ENCODE assay signal across 9 mouse cellular contexts in genomic region chr11:95006038-95006437, GRCm38 (mm10). TPM values are rescaled to one million over a fixed set of nuclear protein-coding genes. Genes with fewer than 3 reads are reported as not detected.
DNase-seq lines count a peak whose midpoint lies in the region; ATAC-seq and TF ChIP-seq lines count a peak whose summit lies in the region.
"Had no signal": no experiment of that assay in that cellular context is flagged by ENCODE, and none has a peak within 500 bp of the region (broad histone marks: within the 10 kb centered on the region; RNA-seq: fewer than 3 reads in every experiment).

No protein-coding gene starts in this region.

- TF ChIP-seq CTCF in stomach, postnatal 0 days (IDR thresholded peaks at IDR 0.05; ENCODE audit: low read depth) = no peak

- H3K4me3 ChIP-seq in heart, embryonic 12.5 days = peak overlapping the region; percentile 48
- peak overlapping the region; percentile 37; the same call in 1 of the 2 replicates for H3K4me3 ChIP-seq in limb, embryonic 14.5 days (replicated peaks; ENCODE audit: low read length)
- no peak overlapping the region for H3K4me3 ChIP-seq in stomach, postnatal 0 days (ENCODE audit: low read depth, low read length)

- no peak for DNase-seq in heart, adult 11 months
- peak; percentile 37 for DNase-seq in thymus, postnatal 4 days
- no peak for DNase-seq in thymus, adult 18-20 months
- DNase-seq in limb, embryonic 14.5 days (ENCODE audit: low spot score) = no peak
- DNase-seq in stomach, postnatal 0 days (ENCODE audit: low spot score) = no peak
- DNase-seq in right cerebral cortex, postnatal 36 days (ENCODE audit: low spot score in 2 of 2) = no peak

- H3K9me3 ChIP-seq in heart, embryonic 12.5 days (replicated peaks) = no peaks in the 10 kb centered on the region
- H3K9me3 ChIP-seq in limb, embryonic 14.5 days (ENCODE audit: control insufficient read depth, low read length) = no peaks in the 10 kb centered on the region
- no peaks in the 10 kb centered on the region for H3K9me3 ChIP-seq in stomach, postnatal 0 days (ENCODE audit: control insufficient read depth, low read length)

- 36% methylated on average over 4 of the region's 4 CpGs for WGBS in heart, embryonic 12.5 days
- 30% methylated on average over 4 of the region's 4 CpGs for WGBS in limb, embryonic 14.5 days
- WGBS in stomach, postnatal 0 days = 32% methylated on average over 4 of the region's 4 CpGs

- peaks cover 45% of the 10 kb centered on the region for H3K36me3 ChIP-seq in heart, embryonic 12.5 days
- peaks cover 48% of the 10 kb centered on the region for H3K36me3 ChIP-seq in limb, embryonic 14.5 days (ENCODE audit: control insufficient read depth, insufficient read depth, low read length)
- H3K36me3 ChIP-seq in stomach, postnatal 0 days (ENCODE audit: control insufficient read depth, insufficient read depth, low read length) = peaks cover 22% of the 10 kb centered on the region

- no peak for TF ChIP-seq POLR2A in limb, embryonic 14.5 days (IDR thresholded peaks at IDR 0.05; ENCODE audit: borderline replicate concordance, extremely low read depth, insufficient read depth, insufficient read length)

- peaks cover 63% of the 10 kb centered on the region for H3K4me1 ChIP-seq in heart, embryonic 12.5 days (replicated peaks)
- H3K4me1 ChIP-seq in limb, embryonic 14.5 days (ENCODE audit: control insufficient read depth, insufficient read depth, low read length) = peaks cover 25% of the 10 kb centered on the region
- H3K4me1 ChIP-seq in stomach, postnatal 0 days (replicated peaks; ENCODE audit: control insufficient read depth, insufficient read depth) = peaks cover 12% of the 10 kb centered on the region; the same call in 1 of the 2 replicates

- no peak overlapping the region for H3K27ac ChIP-seq in heart, embryonic 12.5 days (ENCODE audit: poor library complexity, severe bottlenecking)
- no peak overlapping the region for H3K27ac ChIP-seq in limb, embryonic 14.5 days (replicated peaks; ENCODE audit: low read depth, low read length)
- H3K27ac ChIP-seq in stomach, postnatal 0 days (replicated peaks) = 0 out of 2 replicates have a peak overlapping the region, but pooled peaks have one; percentile 79

- no peak for ATAC-seq in heart, embryonic 12.5 days (ENCODE audit: insufficient number of reproducible peaks, low FRiP score)
- ATAC-seq in limb, embryonic 14.5 days (ENCODE audit: low FRiP score, low read depth) = no peak
- no peak for ATAC-seq in stomach, postnatal 0 days (ENCODE audit: low FRiP score, low TSS enrichment)
- no peak for ATAC-seq in erythroid progenitor cell, adult 5-6 weeks (replicated peaks; ENCODE audit: low FRiP score, poor library complexity, severe bottlenecking)

- H3K27me3 ChIP-seq in heart, embryonic 12.5 days (replicated peaks) = no peaks in the 10 kb centered on the region
- H3K27me3 ChIP-seq in limb, embryonic 14.5 days (ENCODE audit: control insufficient read depth, insufficient read depth, low read length) = no peaks in the 10 kb centered on the region
- H3K27me3 ChIP-seq in stomach, postnatal 0 days (ENCODE audit: control insufficient read depth, insufficient read depth, low read length) = no peaks in the 10 kb centered on the region

- H3K9ac ChIP-seq in heart, embryonic 12.5 days = peak overlapping the region; percentile 70
- peak overlapping the region; percentile 53; the same call in 1 of the 2 replicates for H3K9ac ChIP-seq in limb, embryonic 14.5 days (ENCODE audit: low read depth, low read length, severe bottlenecking)
- H3K9ac ChIP-seq in stomach, postnatal 0 days (ENCODE audit: low read length) = no peak overlapping the region

- H3K4me2 ChIP-seq in heart, embryonic 12.5 days = peak overlapping the region; percentile 80
- peak overlapping the region; percentile 73 for H3K4me2 ChIP-seq in limb, embryonic 14.5 days (replicated peaks; ENCODE audit: low read depth, low read length, severe bottlenecking)
- H3K4me2 ChIP-seq in stomach, postnatal 0 days (replicated peaks; ENCODE audit: low read depth) = peak overlapping the region; percentile 71

- TF ChIP-seq EP300 in stomach, postnatal 0 days (optimal IDR thresholded peaks at IDR 0.05) = no peak

RNA-seq across cellular contexts. Expression of gene Samd14, which starts 3.6 kb away (rescaled TPM):
- polyA plus RNA-seq in heart, embryonic 12.5 days (2016; fragmentation: Nextera tagmentation; extraction: Ambion mirVana) = 14.8 and 16.5 TPM in 2 replicates
- 46.0 and 59.7 TPM in 2 replicates for polyA plus RNA-seq in limb, embryonic 14.5 days (2012; rRNA removed)
- 25.5 and 31.7 TPM in 2 replicates for polyA plus RNA-seq in limb, embryonic 14.5 days (2014; fragmentation: Nextera tagmentation; extraction: Ambion mirVana)
- polyA plus RNA-seq in stomach, postnatal 0 days (2015; fragmentation: Nextera tagmentation; extraction: Ambion mirVana) = 6.7 and 7.2 TPM in 2 replicates
- total RNA-seq in erythroid progenitor cell, adult 5-6 weeks (2015; ENCODE audit: low replicate concordance) = 103 TPM in 2 replicates
- total RNA-seq in erythroid progenitor cell, adult 5-6 weeks (2017; ENCODE audit: low replicate concordance) = 98.7 and 99.2 TPM in 2 replicates

RNA-seq across cellular contexts. Expression of gene Ppp1r9b, which starts 15.2 kb away (rescaled TPM):
- 10.4 and 12.2 TPM in 2 replicates for polyA plus RNA-seq in heart, embryonic 12.5 days (2016; fragmentation: Nextera tagmentation; extraction: Ambion mirVana)
- polyA plus RNA-seq in limb, embryonic 14.5 days (2012; rRNA removed) = 32.8 and 34.6 TPM in 2 replicates
- polyA plus RNA-seq in limb, embryonic 14.5 days (2014; fragmentation: Nextera tagmentation; extraction: Ambion mirVana) = 17.3 and 17.9 TPM in 2 replicates
- 4.9 and 5.4 TPM in 2 replicates for polyA plus RNA-seq in stomach, postnatal 0 days (2015; fragmentation: Nextera tagmentation; extraction: Ambion mirVana)
- 59.5 and 71.4 TPM in 2 replicates for total RNA-seq in erythroid progenitor cell, adult 5-6 weeks (2015; ENCODE audit: low replicate concordance)
- total RNA-seq in erythroid progenitor cell, adult 5-6 weeks (2017; ENCODE audit: low replicate concordance) = 98.2 and 125 TPM in 2 replicates

RNA-seq across cellular contexts. Expression of gene Sgca, which starts 29.9 kb away (rescaled TPM):
- 20.6 and 26.6 TPM in 2 replicates for polyA plus RNA-seq in heart, embryonic 12.5 days (2016; fragmentation: Nextera tagmentation; extraction: Ambion mirVana)
- polyA plus RNA-seq in limb, embryonic 14.5 days (2012; rRNA removed) = 19.4 and 32.9 TPM in 2 replicates
- polyA plus RNA-seq in limb, embryonic 14.5 days (2014; fragmentation: Nextera tagmentation; extraction: Ambion mirVana) = 9.1 and 10.2 TPM in 2 replicates
- 0.47 and 0.80 TPM in 2 replicates for polyA plus RNA-seq in stomach, postnatal 0 days (2015; fragmentation: Nextera tagmentation; extraction: Ambion mirVana)
- not detected in 2 replicates for total RNA-seq in erythroid progenitor cell, adult 5-6 weeks (2015; ENCODE audit: low replicate concordance)
- not detected in 2 replicates for total RNA-seq in erythroid progenitor cell, adult 5-6 weeks (2017; ENCODE audit: low replicate concordance)

RNA-seq across cellular contexts. Expression of gene Pdk2, which starts 35.1 kb away (rescaled TPM):
- 65.1 and 68.3 TPM in 2 replicates for polyA plus RNA-seq in heart, embryonic 12.5 days (2016; fragmentation: Nextera tagmentation; extraction: Ambion mirVana)
- 29.6 and 36.3 TPM in 2 replicates for polyA plus RNA-seq in limb, embryonic 14.5 days (2012; rRNA removed)
- polyA plus RNA-seq in limb, embryonic 14.5 days (2014; fragmentation: Nextera tagmentation; extraction: Ambion mirVana) = 34.9 and 38.8 TPM in 2 replicates
- polyA plus RNA-seq in stomach, postnatal 0 days (2015; fragmentation: Nextera tagmentation; extraction: Ambion mirVana) = 29.8 and 39.0 TPM in 2 replicates
- 8.3 and 8.4 TPM in 2 replicates for total RNA-seq in erythroid progenitor cell, adult 5-6 weeks (2015; ENCODE audit: low replicate concordance)
- 2.3 and 3.2 TPM in 2 replicates for total RNA-seq in erythroid progenitor cell, adult 5-6 weeks (2017; ENCODE audit: low replicate concordance)

RNA-seq across cellular contexts. Expression of gene Hils1, which starts 38.6 kb away (rescaled TPM):
- 0.30 TPM in 1 of 2 replicates, not detected in the other for polyA plus RNA-seq in heart, embryonic 12.5 days (2016; fragmentation: Nextera tagmentation; extraction: Ambion mirVana)
- polyA plus RNA-seq in limb, embryonic 14.5 days (2012; rRNA removed) = 0.41 and 0.58 TPM in 2 replicates
- 0.29 TPM in 1 of 2 replicates, not detected in the other for polyA plus RNA-seq in limb, embryonic 14.5 days (2014; fragmentation: Nextera tagmentation; extraction: Ambion mirVana)
- not detected in 2 replicates for polyA plus RNA-seq in stomach, postnatal 0 days (2015; fragmentation: Nextera tagmentation; extraction: Ambion mirVana)
- not detected in 2 replicates for total RNA-seq in erythroid progenitor cell, adult 5-6 weeks (2015; ENCODE audit: low replicate concordance)
- total RNA-seq in erythroid progenitor cell, adult 5-6 weeks (2017; ENCODE audit: low replicate concordance) = not detected in 2 replicates
- total RNA-seq: layer of hippocampus, adult 18-20 months had no signal
